Mouse (Mus musculus): ENCODE results near the gene St3gal3. TPM values are rescaled to one million over a fixed set of nuclear protein-coding genes. Genes with fewer than 3 reads are reported as not detected.

Gene St3gal3
- total and polyA plus RNA-seq, 2 experiments from 2014 or later: 11.8 to 50.9 TPM

DNA sequence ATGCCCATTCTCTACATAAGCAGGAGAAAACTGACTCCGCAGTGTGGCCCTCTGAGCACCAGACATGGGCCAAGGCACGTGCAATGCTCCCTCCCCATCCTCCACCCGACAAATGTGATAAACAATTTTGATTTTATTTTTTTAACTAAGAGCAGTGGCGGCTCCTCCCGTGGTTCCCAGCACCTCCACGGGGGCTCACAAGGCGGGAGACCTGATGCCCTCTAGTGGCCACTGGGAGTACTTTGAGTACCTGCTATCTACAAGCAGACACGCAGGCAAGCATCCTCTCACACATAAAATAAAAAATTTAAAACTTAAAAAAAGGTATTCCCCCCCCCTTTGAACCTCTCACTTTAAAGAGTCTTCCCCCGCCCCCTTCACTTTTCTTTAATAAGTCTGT is 36.3 kb upstream of the St3gal3 start:
- Histone ChIP-seq H3K4me3 (ENCODE audit: low read length) (no peak overlapping the region), H3K9me3 (ENCODE audit: low read length) (no peaks in the 10 kb centered on the region), H3K27ac (no peak overlapping the region), H3K4me1 (ENCODE audit: insufficient read depth, low read length) (no peaks in the 10 kb centered on the region; the same call in 1 of the 2 replicates), H3K4me2 (ENCODE audit: low read depth, low read length) (no peak overlapping the region), H3K36me3 (ENCODE audit: insufficient read depth, low read length) (peaks cover 86% of the 10 kb centered on the region), H3K27me3 (ENCODE audit: insufficient read depth, low read length) (no peaks in the 10 kb centered on the region), H3K9ac (replicated peaks; ENCODE audit: low read length) (no peak overlapping the region)
- 88% methylated on average over 9 of the region's 9 CpGs for WGBS
- ATAC-seq (no peak), DNase-seq (ENCODE audit: low spot score) (peak; percentile 33)
- TF ChIP-seq CTCF (IDR thresholded peaks at IDR 0.05; ENCODE audit: low read depth): peak; percentile 51

DNA sequence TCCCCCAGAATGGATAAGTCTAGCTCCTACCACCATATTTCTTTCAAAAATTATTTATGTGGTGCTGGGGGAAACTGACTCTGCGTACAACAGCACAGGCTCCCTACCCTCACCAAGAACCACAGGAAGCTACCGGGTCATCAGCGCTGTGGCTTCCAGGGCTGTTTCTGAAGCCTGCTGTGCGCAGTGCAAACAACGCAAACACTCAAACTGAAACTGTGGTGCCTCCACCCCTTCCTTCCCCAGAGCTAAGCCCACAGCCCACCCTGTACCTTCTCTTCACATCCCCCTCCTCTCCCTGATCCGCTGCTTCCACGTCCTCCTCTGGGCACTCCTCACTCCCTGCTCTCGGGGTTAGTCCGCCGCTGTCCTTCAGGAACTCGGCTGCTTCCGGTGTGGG is 27.4 kb upstream of the St3gal3 start:
- DNase-seq (ENCODE audit: low spot score): no peak
- Histone ChIP-seq H3K4me1 (ENCODE audit: insufficient read depth, low read length) (no peaks in the 10 kb centered on the region), H3K36me3 (ENCODE audit: insufficient read depth, low read length) (peaks cover 88% of the 10 kb centered on the region), H3K9me3 (ENCODE audit: low read length) (no peaks in the 10 kb centered on the region), H3K4me3 (ENCODE audit: low read length) (no peak overlapping the region), H3K27ac (no peak overlapping the region), H3K4me2 (ENCODE audit: low read depth, low read length) (no peak overlapping the region), H3K27me3 (ENCODE audit: insufficient read depth, low read length) (no peaks in the 10 kb centered on the region), H3K9ac (replicated peaks; ENCODE audit: low read length) (no peak overlapping the region)
- ATAC-seq: no peak
- TF ChIP-seq CTCF (IDR thresholded peaks at IDR 0.05; ENCODE audit: low read depth): no peak
- WGBS: 93% methylated on average over 12 of the region's 12 CpGs

DNA sequence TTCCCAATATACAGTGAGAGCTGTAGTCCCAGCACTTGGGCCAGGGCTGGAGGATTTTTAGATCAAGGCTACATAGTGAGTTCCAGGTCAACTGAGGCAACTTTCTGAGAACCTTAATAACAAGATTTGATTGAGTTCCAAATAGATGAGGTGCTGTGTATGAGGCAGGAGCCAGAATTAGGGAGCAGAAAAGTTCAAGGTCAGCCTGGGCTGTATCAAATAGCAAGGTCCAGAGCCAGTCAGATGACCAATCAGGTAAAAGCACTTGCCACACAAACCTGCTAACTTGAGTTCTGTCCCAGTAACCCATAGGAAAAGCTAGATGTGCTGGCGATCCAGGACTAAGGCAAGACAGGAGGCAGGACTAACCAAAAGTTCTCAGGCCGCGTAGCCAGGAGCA is 23.0 kb upstream of the St3gal3 start:
- TF ChIP-seq CTCF (IDR thresholded peaks at IDR 0.05; ENCODE audit: low read depth): no peak
- Histone ChIP-seq H3K36me3 (ENCODE audit: insufficient read depth, low read length) (peaks cover 88% of the 10 kb centered on the region), H3K27ac (no peak overlapping the region), H3K4me1 (ENCODE audit: insufficient read depth, low read length) (no peaks in the 10 kb centered on the region), H3K27me3 (ENCODE audit: insufficient read depth, low read length) (no peaks in the 10 kb centered on the region), H3K9ac (replicated peaks; ENCODE audit: low read length) (no peak overlapping the region), H3K4me2 (ENCODE audit: low read depth, low read length) (no peak overlapping the region), H3K4me3 (ENCODE audit: low read length) (no peak overlapping the region), H3K9me3 (ENCODE audit: low read length) (no peaks in the 10 kb centered on the region)
- DNase-seq (ENCODE audit: low spot score): no peak
- no peak for ATAC-seq
- 98% methylated on average over 3 of the region's 3 CpGs for WGBS

DNA sequence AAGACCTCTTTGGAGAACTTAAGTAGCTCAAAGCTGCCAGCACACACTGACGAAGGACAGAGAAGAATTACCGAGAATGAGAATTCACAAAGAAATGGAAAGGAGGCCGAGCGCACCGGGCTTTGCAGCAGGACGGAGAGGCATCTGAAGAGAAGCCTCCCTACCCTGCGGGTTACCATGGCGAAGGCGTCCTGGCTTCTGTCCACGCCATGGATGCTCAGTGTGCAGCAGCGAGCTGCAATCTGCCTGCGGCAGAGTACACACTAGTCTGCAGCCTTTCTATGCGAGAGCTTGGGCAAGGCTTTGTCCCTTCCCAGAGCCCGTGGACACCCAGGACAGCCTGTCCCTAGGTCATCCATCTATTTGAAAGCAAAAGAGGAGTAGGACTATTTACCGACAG is 21.8 kb upstream of the St3gal3 start:
- Histone ChIP-seq H3K4me3 (ENCODE audit: low read length) (no peak overlapping the region), H3K27ac (no peak overlapping the region), H3K27me3 (ENCODE audit: insufficient read depth, low read length) (no peaks in the 10 kb centered on the region), H3K9me3 (ENCODE audit: low read length) (no peaks in the 10 kb centered on the region), H3K36me3 (ENCODE audit: insufficient read depth, low read length) (peaks cover 86% of the 10 kb centered on the region), H3K4me2 (ENCODE audit: low read depth, low read length) (no peak overlapping the region), H3K9ac (replicated peaks; ENCODE audit: low read length) (no peak overlapping the region), H3K4me1 (ENCODE audit: insufficient read depth, low read length) (no peaks in the 10 kb centered on the region)
- no peak for TF ChIP-seq CTCF (IDR thresholded peaks at IDR 0.05; ENCODE audit: low read depth)
- ATAC-seq (peak; percentile 72), DNase-seq (ENCODE audit: low spot score) (peak; percentile 64)
- WGBS: 50% methylated on average over 15 of the region's 15 CpGs

DNA sequence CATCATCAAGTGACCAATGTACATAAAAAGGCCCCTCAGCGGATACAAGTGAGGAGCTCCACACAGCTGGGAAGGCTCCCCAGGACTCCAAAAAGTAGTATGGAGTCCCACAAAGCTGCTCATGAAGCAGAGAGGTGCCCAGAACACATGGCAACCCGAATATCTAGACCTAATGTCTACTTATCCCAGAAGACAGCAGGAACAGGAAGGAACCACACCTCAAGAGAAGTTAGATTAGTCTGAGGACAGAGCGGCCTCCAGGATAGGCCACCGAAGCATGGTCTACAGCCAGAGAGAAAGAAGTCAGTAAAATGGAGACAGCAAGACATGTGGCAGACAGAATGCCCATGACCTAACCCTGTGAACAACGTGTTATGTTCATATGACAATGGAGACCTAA is 20.2 kb upstream of the St3gal3 start:
- Histone ChIP-seq H3K4me3 (ENCODE audit: low read length) (no peak overlapping the region), H3K27me3 (ENCODE audit: insufficient read depth, low read length) (no peaks in the 10 kb centered on the region), H3K9ac (replicated peaks; ENCODE audit: low read length) (no peak overlapping the region), H3K4me1 (ENCODE audit: insufficient read depth, low read length) (no peaks in the 10 kb centered on the region), H3K36me3 (ENCODE audit: insufficient read depth, low read length) (peaks cover 73% of the 10 kb centered on the region), H3K9me3 (ENCODE audit: low read length) (no peaks in the 10 kb centered on the region), H3K27ac (no peak overlapping the region), H3K4me2 (ENCODE audit: low read depth, low read length) (no peak overlapping the region)
- DNase-seq (ENCODE audit: low spot score): no peak
- no peak for ATAC-seq
- WGBS: 97% methylated on average over 5 of the region's 5 CpGs
- TF ChIP-seq CTCF (IDR thresholded peaks at IDR 0.05; ENCODE audit: low read depth): no peak

DNA sequence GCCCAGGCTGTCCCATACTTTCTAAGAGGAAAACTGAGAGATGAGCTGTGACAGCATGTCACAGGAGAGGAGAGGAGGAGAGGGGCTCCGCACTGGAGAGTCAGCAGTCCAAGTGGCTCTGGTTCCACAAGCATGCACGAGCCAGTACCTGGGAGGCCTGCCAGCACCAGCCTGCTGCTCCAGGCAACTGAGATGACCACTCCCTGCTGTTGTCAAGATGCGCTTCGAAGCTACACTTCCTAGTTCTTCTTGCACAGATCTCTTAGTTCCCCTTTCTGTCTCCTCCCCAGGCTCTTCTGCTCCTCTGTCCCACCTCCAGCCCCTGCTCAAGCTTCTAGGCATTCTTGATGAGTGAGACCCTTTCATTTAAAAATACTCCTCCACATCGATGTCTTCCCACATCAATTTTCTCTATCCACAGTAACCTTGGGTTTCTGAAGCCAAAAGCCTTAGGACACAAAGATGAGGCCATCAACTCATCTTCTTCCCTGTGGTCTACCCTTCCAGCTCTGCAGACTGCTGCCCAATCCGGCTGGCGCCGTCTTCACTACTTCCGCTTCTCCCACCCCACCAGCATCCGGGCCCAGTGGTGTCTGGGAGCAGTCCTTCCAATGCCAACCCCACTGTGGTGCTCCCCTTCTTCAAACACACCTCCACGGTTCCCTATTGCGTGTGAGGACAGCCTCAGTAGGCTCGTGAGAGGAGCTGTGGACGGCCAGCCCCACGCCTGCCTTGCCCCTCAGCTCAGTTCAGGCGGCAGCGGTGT is 17.5 kb upstream of the St3gal3 start:
- WGBS: 78% methylated on average over 17 of the region's 17 CpGs
- H3K27ac ChIP-seq: no peak overlapping the region; the same call in 1 of the 2 replicates
- H3K9me3 ChIP-seq (ENCODE audit: low read length): no peaks in the 10 kb centered on the region
- H3K4me3 ChIP-seq (ENCODE audit: low read length): no peak overlapping the region
- H3K4me1 ChIP-seq (ENCODE audit: insufficient read depth, low read length): no peaks in the 10 kb centered on the region
- ATAC-seq (no peak), DNase-seq (ENCODE audit: low spot score) (peak; percentile 40)
- TF ChIP-seq CTCF (IDR thresholded peaks at IDR 0.05; ENCODE audit: low read depth): no peak
- H3K27me3 ChIP-seq (ENCODE audit: insufficient read depth, low read length): no peaks in the 10 kb centered on the region
- no peak overlapping the region for H3K9ac ChIP-seq (replicated peaks; ENCODE audit: low read length)
- no peak overlapping the region for H3K4me2 ChIP-seq (ENCODE audit: low read depth, low read length)
- H3K36me3 ChIP-seq (ENCODE audit: insufficient read depth, low read length): peaks cover 69% of the 10 kb centered on the region

DNA sequence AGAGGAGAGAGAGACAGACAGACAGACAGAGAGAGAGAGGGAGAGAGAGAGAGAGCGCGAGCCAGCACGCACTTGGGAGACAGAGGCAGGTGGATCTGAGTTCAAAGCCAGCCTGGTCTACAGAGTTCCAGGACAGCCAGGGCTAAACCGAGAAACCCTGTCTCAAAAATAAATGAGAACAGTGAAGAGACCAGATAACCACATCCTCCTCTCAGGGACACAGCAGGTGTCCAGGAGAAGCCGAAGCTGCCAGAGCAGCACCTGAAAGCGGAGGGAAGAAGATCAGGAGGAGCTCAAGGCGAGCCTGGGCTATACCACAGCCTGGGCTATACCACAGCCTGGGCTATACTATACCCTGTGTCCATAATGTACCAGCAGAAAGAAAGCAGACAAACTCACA is 16.1 kb upstream of the St3gal3 start:
- peaks cover 72% of the 10 kb centered on the region for H3K36me3 ChIP-seq (ENCODE audit: insufficient read depth, low read length)
- no peak for TF ChIP-seq CTCF (IDR thresholded peaks at IDR 0.05; ENCODE audit: low read depth)
- no peak overlapping the region for H3K4me3 ChIP-seq (ENCODE audit: low read length)
- no peaks in the 10 kb centered on the region for H3K9me3 ChIP-seq (ENCODE audit: low read length)
- no peak for DNase-seq (ENCODE audit: low spot score)
- no peak overlapping the region for H3K9ac ChIP-seq (replicated peaks; ENCODE audit: low read length)
- no peaks in the 10 kb centered on the region for H3K4me1 ChIP-seq (ENCODE audit: insufficient read depth, low read length)
- ATAC-seq: no peak
- 89% methylated on average over 7 of the region's 7 CpGs for WGBS
- H3K4me2 ChIP-seq (ENCODE audit: low read depth, low read length): no peak overlapping the region
- H3K27ac ChIP-seq: no peak overlapping the region
- H3K27me3 ChIP-seq (ENCODE audit: insufficient read depth, low read length): no peaks in the 10 kb centered on the region

Measured in hindbrain, postnatal 0 days (tissue).